Mouse (Mus musculus) limb, embryonic 15.5 days (tissue): ENCODE results near the gene Gclm. TPM values are rescaled to one million over a fixed set of nuclear protein-coding genes. Genes with fewer than 3 reads are reported as not detected.
"Not testable (repeated sequence)": the region's sequence is repeated elsewhere in the genome, so short reads cannot be mapped to it uniquely, and the experiment has no call there.

Experiments used
- ATAC-seq: fragments of 200-750 bp; cut with Nextera tagmentation; 2 replicates; pipeline ENCODE4 v1.8.0; 2017; ENCODE audit warnings: low read depth, moderate TSS enrichment; ENCODE audit not compliant: insufficient number of reproducible peaks, low FRiP score, low TSS enrichment
- H3K27ac ChIP-seq: fragments of 300-500 bp; sonication (generic); 2 replicates; pipeline ENCODE4 v1.5.1; 2015; ENCODE audit warnings: moderate library complexity, mild to moderate bottlenecking, inconsistent platforms
- H3K27me3 ChIP-seq: fragments of 300-500 bp; sonication (generic); 2 replicates; pipeline ENCODE4 v1.6.1; 2015; ENCODE audit warnings: inconsistent platforms
- H3K36me3 ChIP-seq: fragments of 300-500 bp; sonication (generic); 2 replicates; pipeline ENCODE4 v1.6.1; 2015; ENCODE audit warnings: inconsistent platforms
- H3K4me1 ChIP-seq: fragments of 300-500 bp; sonication (generic); 2 replicates; pipeline ENCODE4 v1.6.1; 2015; ENCODE audit warnings: inconsistent platforms
- H3K4me2 ChIP-seq: fragments of 300-500 bp; sonication (generic); 2 replicates; pipeline ENCODE4 v1.6.1; 2015; ENCODE audit warnings: mild to moderate bottlenecking, inconsistent platforms
- H3K4me3 ChIP-seq: fragments of 300-500 bp; sonication (generic); 2 replicates; pipeline ENCODE4 v1.5.1; 2015; ENCODE audit warnings: mild to moderate bottlenecking, inconsistent platforms
- H3K9ac ChIP-seq: fragments of 300-500 bp; sonication (generic); 2 replicates; pipeline ENCODE4 v1.6.1; 2015; ENCODE audit warnings: inconsistent platforms
- H3K9me3 ChIP-seq: fragments of 300-500 bp; sonication (generic); 2 replicates; pipeline ENCODE4 v1.6.1; 2016; ENCODE audit warnings: inconsistent platforms
- WGBS: fragments of 180-500 bp; shearing (Covaris S2); methylation state at CpG from one replicate; pipeline ENCODE4 v1.1.7; 2015; 5-methylcytosine and 5-hydroxymethylcytosine counted together
- polyA plus RNA-seq: library from polyadenylated mRNA; unstranded; fragments of >200 nt; fragmentation: Nextera tagmentation; extraction: Ambion mirVana; gene quantifications from 2 replicates; pipeline ENCODE4 v1.2.1, GENCODE M21; 2015

Gclm gene
- polyA plus RNA-seq, 1 experiment from 2014 or later, result 56.6 TPM

GRCm38 (mm10) chr3:122244759-122245158, 598 bp upstream of the Gclm start:
- no peaks in the 10 kb centered on the region for H3K36me3 ChIP-seq
- peak overlapping the region; percentile 47 for H3K4me2 ChIP-seq
- no peak overlapping the region for H3K27ac ChIP-seq
- 30% methylated on average over 6 of the region's 6 CpGs for WGBS
- no peaks in the 10 kb centered on the region for H3K9me3 ChIP-seq
- peak overlapping the region; percentile 98 for H3K4me3 ChIP-seq
- no peaks in the 10 kb centered on the region for H3K27me3 ChIP-seq
- ATAC-seq, result no peak
- H3K4me1 ChIP-seq, result peaks cover 19% of the 10 kb centered on the region
- H3K9ac ChIP-seq, result no peak overlapping the region

- Histone ChIP-seq H3K9ac (peak overlapping the region; percentile 89), H3K4me3 (peak overlapping the region; percentile 98), H3K4me2 (peak overlapping the region; percentile 81), H3K9me3 (no peaks in the 10 kb centered on the region), H3K27me3 (no peaks in the 10 kb centered on the region), H3K4me1 (peaks cover 19% of the 10 kb centered on the region), H3K36me3 (no peaks in the 10 kb centered on the region), H3K27ac (peak overlapping the region; percentile 86)
- 0% methylated on average over 49 of the region's 50 CpGs for WGBS
- ATAC-seq, result no peak
These were observed 548 bp downstream of the Gclm start for GRCm38 (mm10) chr3:122245878-122246332.

- H3K9ac ChIP-seq, result peak overlapping the region; percentile 89; the same call in 1 of the 2 replicates
- H3K9me3 ChIP-seq, result no peaks in the 10 kb centered on the region
- no peaks in the 10 kb centered on the region for H3K36me3 ChIP-seq
- peaks cover 19% of the 10 kb centered on the region for H3K4me1 ChIP-seq
- ATAC-seq, result no peak
- peak overlapping the region; percentile 81 for H3K4me2 ChIP-seq
- WGBS, result 32% methylated on average over 6 of the region's 6 CpGs
- no peaks in the 10 kb centered on the region for H3K27me3 ChIP-seq
- H3K4me3 ChIP-seq, result peak overlapping the region; percentile 98
- no peak overlapping the region for H3K27ac ChIP-seq
These were observed 1.0 kb downstream of the Gclm start for GRCm38 (mm10) chr3:122246406-122246805.

GRCm38 (mm10) chr3:122246986-122247767, 1.8 kb downstream of the Gclm start:
- H3K4me2 ChIP-seq, result peak overlapping the region; percentile 81
- H3K36me3 ChIP-seq, result no peaks in the 10 kb centered on the region
- H3K4me3 ChIP-seq, result peak overlapping the region; percentile 98; the same call in 1 of the 2 replicates
- no peaks in the 10 kb centered on the region for H3K27me3 ChIP-seq
- H3K27ac ChIP-seq, result no peak overlapping the region
- ATAC-seq, result no peak
- 66% methylated on average over 12 of the region's 12 CpGs for WGBS
- no peaks in the 10 kb centered on the region for H3K9me3 ChIP-seq
- H3K9ac ChIP-seq, result no peak overlapping the region
- H3K4me1 ChIP-seq, result peaks cover 19% of the 10 kb centered on the region

GRCm38 (mm10) chr3:122247768-122248100, 2.4 kb downstream of the Gclm start:
- H3K27me3 ChIP-seq, result no peaks in the 10 kb centered on the region
- no peak overlapping the region for H3K4me3 ChIP-seq
- H3K4me2 ChIP-seq, result no peak overlapping the region
- WGBS, result 93% methylated on average over 2 of the region's 2 CpGs
- H3K4me1 ChIP-seq, result peaks cover 19% of the 10 kb centered on the region
- no peak for ATAC-seq
- no peaks in the 10 kb centered on the region for H3K9me3 ChIP-seq
- H3K36me3 ChIP-seq, result no peaks in the 10 kb centered on the region
- no peak overlapping the region for H3K27ac ChIP-seq
- no peak overlapping the region for H3K9ac ChIP-seq

GRCm38 (mm10) chr3:122252466-122253253, 7.3 kb downstream of the Gclm start:
- 65% methylated on average over 3 of the region's 3 CpGs for WGBS
- Histone ChIP-seq H3K9ac (no peak overlapping the region), H3K4me2 (no peak overlapping the region), H3K4me3 (no peak overlapping the region), H3K27me3 (no peaks in the 10 kb centered on the region), H3K27ac (no peak overlapping the region), H3K9me3 (no peaks in the 10 kb centered on the region), H3K4me1 (no peaks in the 10 kb centered on the region), H3K36me3 (no peaks in the 10 kb centered on the region)
- ATAC-seq, result no peak

- not testable (repeated sequence) for H3K9me3 ChIP-seq, H3K9ac ChIP-seq, H3K4me2 ChIP-seq, ATAC-seq, H3K4me1 ChIP-seq, H3K4me3 ChIP-seq, H3K27ac ChIP-seq, H3K36me3 ChIP-seq, H3K27me3 ChIP-seq
- 81% methylated on average over 7 of the region's 7 CpGs for WGBS
These were observed 8.7 kb downstream of the Gclm start for GRCm38 (mm10) chr3:122254050-122254449.

GRCm38 (mm10) chr3:122269986-122270385, 24.6 kb downstream of the Gclm start:
- Histone ChIP-seq H3K4me1 (peaks cover 1% of the 10 kb centered on the region), H3K9me3 (no peaks in the 10 kb centered on the region), H3K9ac (no peak overlapping the region), H3K4me2 (no peak overlapping the region), H3K27me3 (no peaks in the 10 kb centered on the region), H3K4me3 (no peak overlapping the region), H3K27ac (no peak overlapping the region), H3K36me3 (0 out of 2 replicates have a peak, but pooled peaks cover 5% of the 10 kb centered on the region)
- ATAC-seq, result no peak
- 76% methylated on average over 5 of the region's 5 CpGs for WGBS

GRCm38 (mm10) chr3:122272565-122272964, 27.2 kb downstream of the Gclm start:
- Histone ChIP-seq H3K4me1 (peaks cover 27% of the 10 kb centered on the region), H3K36me3 (peaks cover 25% of the 10 kb centered on the region)
- not testable (repeated sequence) for ATAC-seq, H3K27ac ChIP-seq, H3K4me2 ChIP-seq, H3K27me3 ChIP-seq, H3K4me3 ChIP-seq, H3K9ac ChIP-seq, H3K9me3 ChIP-seq
- WGBS, result 100% methylated on average over 1 of the region's 1 CpGs

- ATAC-seq, result no peak
- 10% methylated on average over 20 of the region's 20 CpGs for WGBS
These were observed 28.3 kb downstream of the Gclm start for GRCm38 (mm10) chr3:122273407-122274240.

GRCm38 (mm10) chr3:122274241-122275024, 29.1 kb downstream of the Gclm start, which contains the start of gene Dnttip2:
Gene Dnttip2, plus strand, starts transcription at chr3:122274388.
- Histone ChIP-seq H3K27ac (peak within 1 kb of the TSS; percentile 76), H3K4me3 (peak within 1 kb of the TSS; percentile 73), H3K36me3 (peaks cover 42% of the 10 kb centered on the region), H3K4me1 (peaks cover 30% of the 10 kb centered on the region), H3K27me3 (no peaks in the 10 kb centered on the region), H3K9me3 (no peaks in the 10 kb centered on the region), H3K4me2 (peak within 1 kb of the TSS; percentile 64), H3K9ac (peak within 1 kb of the TSS; percentile 88)
- WGBS, result under 1% methylated on average over 57 of the region's 57 CpGs
- peak; percentile 96 for ATAC-seq

More at GRCm38 (mm10) chr3:122273407-122274240, 28.3 kb downstream of the Gclm start:
- Histone ChIP-seq H3K27me3 (no peaks in the 10 kb centered on the region), H3K36me3 (peaks cover 34% of the 10 kb centered on the region), H3K4me3 (peak overlapping the region; percentile 73), H3K27ac (no peak overlapping the region; the same call in 1 of the 2 replicates), H3K9ac (0 out of 2 replicates have a peak overlapping the region, but pooled peaks have one; percentile 21), H3K4me1 (peaks cover 30% of the 10 kb centered on the region), H3K4me2 (peak overlapping the region; percentile 41), H3K9me3 (no peaks in the 10 kb centered on the region)
